Mouse (Mus musculus) frontal cortex, adult 2 months (tissue): Measurements from ENCODE around the gene Dnajc7. TPM values are rescaled to one million over a fixed set of nuclear protein-coding genes. Genes with fewer than 3 reads are reported as not detected.
"Not testable (repeated sequence)": the region's sequence is repeated elsewhere in the genome, so short reads cannot be mapped to it uniquely, and the experiment has no call there.

Source experiments
- DNase-seq, 2 experiments: peaks; one replicate each; pipeline ENCODE4 v3.0.0; 2022; ENCODE audit warnings: low spot score in 1 of 2; ENCODE audit errors: extremely low spot score in 1 of 2
- polyA plus RNA-seq: library from polyadenylated mRNA; depleted of rRNA; stranded (reverse); fragments of >200 nt; gene quantifications from 2 replicates; pipeline ENCODE4 v1.2.3, GENCODE M21; 2012

Gene Dnajc7
- polyA plus RNA-seq, 1 experiment = 224 TPM

- no peak for DNase-seq
These were observed 2.5 kb downstream of the Dnajc7 start for GRCm38 (mm10) chr11:100617480-100617879.

- not testable (repeated sequence) for DNase-seq
These were observed 3.1 kb downstream of the Dnajc7 start for GRCm38 (mm10) chr11:100616836-100617235.

GRCm38 (mm10) chr11:100616332-100616731 lies 3.6 kb downstream of the Dnajc7 start:
- no peak for DNase-seq

- peak in 1 of 2 experiments; percentile 56 for DNase-seq
These were observed 6.7 kb downstream of the Dnajc7 start for GRCm38 (mm10) chr11:100613241-100613640.

- no peak for DNase-seq
These were observed 8.3 kb downstream of the Dnajc7 start for GRCm38 (mm10) chr11:100611627-100612026.

GRCm38 (mm10) chr11:100609997-100610680 lies 9.8 kb downstream of the Dnajc7 start:
- DNase-seq = no peak

- no peak for DNase-seq
These were observed 10.5 kb downstream of the Dnajc7 start for GRCm38 (mm10) chr11:100609355-100609996.

- no peak for DNase-seq
These were observed 11.2 kb downstream of the Dnajc7 start for GRCm38 (mm10) chr11:100608796-100609195.

GRCm38 (mm10) chr11:100607121-100607520 lies 12.8 kb downstream of the Dnajc7 start:
- DNase-seq = no peak

GRCm38 (mm10) chr11:100605451-100605850 lies 14.5 kb downstream of the Dnajc7 start:
- DNase-seq = no peak

- peak in 1 of 2 experiments; percentile 51 for DNase-seq
These were observed 15.5 kb downstream of the Dnajc7 start for GRCm38 (mm10) chr11:100604321-100605005.

- no peak for DNase-seq
These were observed 16.2 kb downstream of the Dnajc7 start for GRCm38 (mm10) chr11:100603813-100604212.

GRCm38 (mm10) chr11:100603155-100603554 lies 16.8 kb downstream of the Dnajc7 start:
- no peak for DNase-seq

- DNase-seq = no peak
These were observed 18.6 kb downstream of the Dnajc7 start for GRCm38 (mm10) chr11:100601372-100601771.

GRCm38 (mm10) chr11:100598074-100598473 lies 21.9 kb downstream of the Dnajc7 start:
- DNase-seq = no peak

GRCm38 (mm10) chr11:100595533-100595932 lies 24.4 kb downstream of the Dnajc7 start:
- no peak for DNase-seq

- DNase-seq = no peak
These were observed 25.4 kb downstream of the Dnajc7 start for GRCm38 (mm10) chr11:100594608-100595007.

GRCm38 (mm10) chr11:100592346-100593046 lies 27.5 kb downstream of the Dnajc7 start:
- no peak for DNase-seq

- no peak for DNase-seq
These were observed 31.5 kb downstream of the Dnajc7 start for GRCm38 (mm10) chr11:100588462-100588861.

GRCm38 (mm10) chr11:100585148-100585547 lies 34.8 kb downstream of the Dnajc7 start:
- no peak for DNase-seq

- DNase-seq = no peak
These were observed 35.4 kb downstream of the Dnajc7 start for GRCm38 (mm10) chr11:100584561-100584961.
